Mouse (Mus musculus) testis, adult 2 months (tissue): ENCODE measurements around the gene Mapkbp1.

Source experiments
- CTCF ChIP-seq: fragments of 200-500 bp; IDR thresholded peaks from 2 replicates; pipeline ENCODE4 v1.5.1; 2012; ENCODE audit warnings: low read depth, mild to moderate bottlenecking, inconsistent platforms, low read length, moderate library complexity; ENCODE audit not compliant: control insufficient read depth, insufficient read depth, insufficient replicate concordance
- POLR2A ChIP-seq: fragments of 200-500 bp; IDR thresholded peaks from 2 replicates; pipeline ENCODE4 v1.6.1; 2012; ENCODE audit warnings: low read depth, mild to moderate bottlenecking, inconsistent platforms, low read length, moderate library complexity; ENCODE audit not compliant: control insufficient read depth

DNA sequence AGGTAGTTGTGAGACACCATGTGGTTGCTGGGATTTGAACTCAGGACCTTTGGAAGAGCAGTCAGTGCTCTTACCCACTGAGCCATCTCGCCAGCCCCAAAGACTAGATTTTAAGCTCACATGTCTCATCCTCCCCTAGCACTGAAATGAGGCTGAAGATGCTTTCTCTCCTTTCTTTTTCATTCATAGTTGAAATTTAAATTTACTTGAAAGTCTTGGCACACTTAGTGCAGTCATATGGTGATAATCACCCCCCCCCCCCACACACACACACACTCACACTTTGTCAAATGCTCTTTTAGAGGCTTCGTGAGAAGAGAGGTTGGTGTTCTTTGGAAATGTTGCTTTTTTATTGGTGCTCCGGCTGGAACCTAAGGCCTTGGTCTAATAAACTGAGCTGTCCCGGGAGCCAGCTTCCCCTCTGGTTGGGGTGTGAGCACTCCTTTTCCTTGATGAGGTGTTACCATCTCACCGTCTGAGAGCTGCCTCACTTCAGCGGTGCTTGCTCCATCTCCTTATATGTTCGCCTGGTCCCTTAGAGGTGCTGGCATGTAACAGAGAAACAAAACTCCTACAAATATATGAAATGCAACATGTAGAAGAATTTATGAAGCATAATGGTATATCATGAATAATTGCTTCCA is 8.0 kb downstream of the Mapkbp1 start:
- TF ChIP-seq CTCF (no peak), POLR2A (no peak)
